Mouse (Mus musculus): Measurements from ENCODE around the gene Myo18a.
A peak's percentile ranks its signal among the peaks of the same experiment; 100 is the strongest.

Gene Myo18a

GRCm38 (mm10) chr11:77793238-77793930 lies 30.3 kb downstream of the Myo18a start:
- DNase-seq (ENCODE audit: extremely low read depth, low read depth, low spot score): no peak

- no peak for DNase-seq (ENCODE audit: extremely low read depth, low read depth, low spot score)
Measured at GRCm38 (mm10) chr11:77795216-77795615, 32.2 kb downstream of the Myo18a start.

GRCm38 (mm10) chr11:77800491-77800868 lies 37.4 kb downstream of the Myo18a start:
- DNase-seq (ENCODE audit: extremely low read depth, low read depth, low spot score): no peak

GRCm38 (mm10) chr11:77800869-77801701 lies 38.0 kb downstream of the Myo18a start:
- no peak for DNase-seq (ENCODE audit: extremely low read depth, low read depth, low spot score)

- DNase-seq (ENCODE audit: extremely low read depth, low read depth, low spot score): no peak
Measured at GRCm38 (mm10) chr11:77802341-77802865, 39.4 kb downstream of the Myo18a start.

GRCm38 (mm10) chr11:77806218-77806617 lies 43.2 kb downstream of the Myo18a start:
- no peak for DNase-seq (ENCODE audit: extremely low read depth, low read depth, low spot score)

GRCm38 (mm10) chr11:77806855-77807254 lies 43.8 kb downstream of the Myo18a start:
- no peak for DNase-seq (ENCODE audit: extremely low read depth, low read depth, low spot score)

GRCm38 (mm10) chr11:77808051-77808465 lies 45.0 kb downstream of the Myo18a start:
- no peak for DNase-seq (ENCODE audit: extremely low read depth, low read depth, low spot score)

GRCm38 (mm10) chr11:77809215-77809614 lies 46.2 kb downstream of the Myo18a start:
- DNase-seq (ENCODE audit: extremely low read depth, low read depth, low spot score): no peak

GRCm38 (mm10) chr11:77810018-77810417 lies 47.0 kb downstream of the Myo18a start:
- no peak for DNase-seq (ENCODE audit: extremely low read depth, low read depth, low spot score)

- no peak for DNase-seq (ENCODE audit: extremely low read depth, low read depth, low spot score)
Measured at GRCm38 (mm10) chr11:77813969-77814368, 50.9 kb downstream of the Myo18a start.

GRCm38 (mm10) chr11:77816003-77816402 lies 53.0 kb downstream of the Myo18a start:
- DNase-seq (ENCODE audit: extremely low read depth, low read depth, low spot score): no peak

GRCm38 (mm10) chr11:77821648-77822047 lies 58.6 kb downstream of the Myo18a start:
- DNase-seq (ENCODE audit: extremely low read depth, low read depth, low spot score): no peak

- DNase-seq (ENCODE audit: extremely low read depth, low read depth, low spot score): no peak
Measured at GRCm38 (mm10) chr11:77822781-77823180, 59.7 kb downstream of the Myo18a start.

GRCm38 (mm10) chr11:77825853-77826252 lies 62.8 kb downstream of the Myo18a start:
- DNase-seq (ENCODE audit: extremely low read depth, low read depth, low spot score): no peak

GRCm38 (mm10) chr11:77826311-77826710 lies 63.3 kb downstream of the Myo18a start:
- DNase-seq (ENCODE audit: extremely low read depth, low read depth, low spot score): peak; percentile 37

GRCm38 (mm10) chr11:77827241-77827995 lies 64.4 kb downstream of the Myo18a start:
- no peak for DNase-seq (ENCODE audit: extremely low read depth, low read depth, low spot score)

GRCm38 (mm10) chr11:77828163-77828562 lies 65.1 kb downstream of the Myo18a start:
- DNase-seq (ENCODE audit: extremely low read depth, low read depth, low spot score): no peak

- DNase-seq (ENCODE audit: extremely low read depth, low read depth, low spot score): no peak
Measured at GRCm38 (mm10) chr11:77829043-77829841, 66.2 kb downstream of the Myo18a start.

GRCm38 (mm10) chr11:77830875-77831274 lies 67.8 kb downstream of the Myo18a start:
- no peak for DNase-seq (ENCODE audit: extremely low read depth, low read depth, low spot score)

Measured in fat pad, adult 2 months (tissue).